Mouse (Mus musculus) neural tube, embryonic 14.5 days (tissue): ENCODE measurements around the gene Lmln. TPM values are rescaled to one million over a fixed set of nuclear protein-coding genes. Genes with fewer than 3 reads are reported as not detected.
"Not testable (repeated sequence)": the region's sequence is repeated elsewhere in the genome, so short reads cannot be mapped to it uniquely, and the experiment has no call there.

Experiments used
- ATAC-seq: fragments of 200-750 bp; cut with Nextera tagmentation; 2 replicates; pipeline ENCODE4 v1.8.0; 2017; ENCODE audit warnings: low read depth, mild to moderate bottlenecking, moderate TSS enrichment, moderate library complexity
- H3K27ac ChIP-seq: fragments of 300-500 bp; sonication (generic); 2 replicates; pipeline ENCODE4 v1.5.1; 2014; ENCODE audit warnings: low read depth, mild to moderate bottlenecking, control low read depth, low read length, moderate library complexity, mixed read lengths
- H3K27me3 ChIP-seq: fragments of 300-500 bp; sonication (generic); 2 replicates; pipeline ENCODE4 v1.6.1; 2014; ENCODE audit warnings: low read length; ENCODE audit not compliant: control insufficient read depth, insufficient read depth
- H3K36me3 ChIP-seq: fragments of 300-500 bp; sonication (generic); 2 replicates; pipeline ENCODE4 v1.6.1; 2014; ENCODE audit warnings: low read length, mixed read lengths; ENCODE audit not compliant: control insufficient read depth, insufficient read depth
- H3K4me1 ChIP-seq: fragments of 300-500 bp; sonication (generic); 2 replicates; pipeline ENCODE4 v1.6.1; 2014; ENCODE audit warnings: low read length; ENCODE audit not compliant: control insufficient read depth, insufficient read depth
- H3K4me2 ChIP-seq: fragments of 300-500 bp; sonication (generic); 2 replicates; pipeline ENCODE4 v1.6.1; 2014; ENCODE audit warnings: mild to moderate bottlenecking, low read depth, low read length, control low read depth
- H3K4me3 ChIP-seq: fragments of 300-500 bp; sonication (generic); 2 replicates; pipeline ENCODE4 v1.5.1; 2014; ENCODE audit warnings: low read depth, low read length, control low read depth, mixed read lengths
- H3K9ac ChIP-seq: fragments of 300-500 bp; sonication (generic); replicated peaks from 2 replicates; pipeline ENCODE4 v1.6.1; 2014; ENCODE audit warnings: low read depth, mild to moderate bottlenecking, control low read depth, low read length, mixed read lengths
- H3K9me3 ChIP-seq: fragments of 300-500 bp; sonication (generic); 2 replicates; pipeline ENCODE4 v1.6.1; 2016; ENCODE audit warnings: low read length; ENCODE audit not compliant: control insufficient read depth
- WGBS: fragments of 180-500 bp; shearing (Covaris S2); extraction: QIAGEN DNeasy Blood & Tissue Kit; methylation state at CpG from one replicate; pipeline ENCODE4 v1.1.7; 2014; 5-methylcytosine and 5-hydroxymethylcytosine counted together
- microRNA counts: library from miRNA; unstranded; fragments of <30 nt; microRNA quantifications from one replicate; lab custom pipeline; 2016
- microRNA-seq: library from miRNA; unstranded; fragments of <30 nt; microRNA quantifications from one replicate; pipeline ENCODE4, GENCODE M21; 2016
- polyA plus RNA-seq: library from polyadenylated mRNA; unstranded; fragments of >200 nt; fragmentation: Nextera tagmentation; extraction: Ambion mirVana; gene quantifications from 2 replicates; pipeline ENCODE4 v1.2.1, GENCODE M21; 2014

Gene Lmln
- polyA plus RNA-seq, 1 experiment from 2014 or later = 4.9 TPM

GRCm38 (mm10) chr16:33173151-33173550 lies 110.8 kb downstream of the Lmln start:
- H3K9ac ChIP-seq = no peak overlapping the region
- H3K9me3 ChIP-seq = no peaks in the 10 kb centered on the region
- H3K27me3 ChIP-seq = no peaks in the 10 kb centered on the region
- H3K4me2 ChIP-seq = no peak overlapping the region
- no peak overlapping the region for H3K4me3 ChIP-seq
- WGBS = 69% methylated on average over 5 of the region's 5 CpGs
- 0 out of 2 replicates have a peak, but pooled peaks cover under 1% of the 10 kb centered on the region for H3K4me1 ChIP-seq
- no peak for ATAC-seq
- no peak overlapping the region for H3K27ac ChIP-seq
- no peaks in the 10 kb centered on the region for H3K36me3 ChIP-seq

GRCm38 (mm10) chr16:33174695-33175094 lies 112.4 kb downstream of the Lmln start:
- ATAC-seq = no peak
- Histone ChIP-seq H3K9me3 (no peaks in the 10 kb centered on the region), H3K4me1 (0 out of 2 replicates have a peak, but pooled peaks cover 5% of the 10 kb centered on the region), H3K27me3 (no peaks in the 10 kb centered on the region), H3K9ac (no peak overlapping the region), H3K4me2 (no peak overlapping the region), H3K27ac (no peak overlapping the region), H3K4me3 (no peak overlapping the region), H3K36me3 (no peaks in the 10 kb centered on the region)

- not testable (repeated sequence) for H3K9ac ChIP-seq, H3K4me1 ChIP-seq, H3K4me2 ChIP-seq, H3K4me3 ChIP-seq, ATAC-seq, H3K36me3 ChIP-seq, H3K27ac ChIP-seq, H3K9me3 ChIP-seq, H3K27me3 ChIP-seq
- whole genome bisulfite sequencing = 88% methylated on average over 5 of the region's 5 CpGs
Measured at GRCm38 (mm10) chr16:33176831-33177230, 114.5 kb downstream of the Lmln start.

MicroRNAs encoded within 50 kb of the gene (microRNA counts, 519-probe panel; counts per million panel counts)
- not detected for microRNA mmu-miR-1947 (lab: Ali Mortazavi, UCI)

Small RNAs within 50 kb of the gene (microRNA-seq; reads per million reads assigned to microRNA genes)
- gene Gm22231 (not detected), gene Mir1947 (2.3 reads per million)

Other genes starting within 250 kb of the Lmln start
- gene Fyttd1, start 185.0 kb upstream of the Lmln start, polyA plus RNA-seq = 136 and 147 TPM in 2 replicates
- 29.1 and 34.0 TPM in 2 replicates for gene Rubcn, start 184.8 kb upstream of the Lmln start, polyA plus RNA-seq
- gene Lrch3, start 148.4 kb upstream of the Lmln start, polyA plus RNA-seq = 49.1 and 49.8 TPM in 2 replicates
- 5.8 and 6.6 TPM in 2 replicates for gene Iqcg, start 6.3 kb upstream of the Lmln start, polyA plus RNA-seq
- gene Rpl35a, start 6.1 kb upstream of the Lmln start, polyA plus RNA-seq = 450 and 451 TPM in 2 replicates
- 15.1 and 21.6 TPM in 2 replicates for gene Osbpl11, start 122.5 kb downstream of the Lmln start, polyA plus RNA-seq
- gene Snx4, start 188.9 kb downstream of the Lmln start, polyA plus RNA-seq = 80.0 and 97.2 TPM in 2 replicates